Mouse (Mus musculus): Measurements from ENCODE around the gene Stard3.

- TF ChIP-seq SRF (IDR thresholded peaks at IDR 0.05; ENCODE audit: control insufficient read depth, insufficient read length, low read depth) (no peak), MAX (IDR thresholded peaks at IDR 0.05; ENCODE audit: low read depth) (no peak)
Measured at GRCm38 (mm10) chr11:98321677-98322003, 36.5 kb upstream of the Stard3 start.
